Mouse (Mus musculus) bone marrow, adult 2 months (tissue): ENCODE results near the gene Sept9.

Experiments used
- CTCF ChIP-seq: fragments of 200-500 bp; IDR thresholded peaks from 2 replicates; pipeline ENCODE4 v1.5.1; 2011; ENCODE audit warnings: low read length, control low read depth; ENCODE audit not compliant: control insufficient read depth, insufficient read depth
- POLR2A ChIP-seq: fragments of 200-500 bp; IDR thresholded peaks from 2 replicates; pipeline ENCODE4 v1.6.1; 2011; ENCODE audit warnings: low read depth, mild to moderate bottlenecking, control low read depth, low read length, borderline replicate concordance; ENCODE audit not compliant: control insufficient read depth

- TF ChIP-seq POLR2A (no peak), CTCF (no peak)
Observed at GRCm38 (mm10) chr11:117182808-117183207, 16.7 kb upstream of the Sept9 start.
